In genomic region chr19:43560244-43560643, GRCm38 (mm10) we compare ENCODE assay signal across 19 mouse cellular contexts. TPM values are rescaled to one million over a fixed set of nuclear protein-coding genes. Genes with fewer than 3 reads are reported as not detected.
DNase-seq lines count a peak whose midpoint lies in the region; ATAC-seq and TF ChIP-seq lines count a peak whose summit lies in the region.
"Had no signal": no experiment of that assay in that cellular context is flagged by ENCODE, and none has a peak within 500 bp of the region (broad histone marks: within the 10 kb centered on the region; RNA-seq: fewer than 3 reads in every experiment).

No protein-coding gene starts in this region.

- no peak for ATAC-seq in intestine, embryonic 14.5 days (replicated peaks; ENCODE audit: low FRiP score, low TSS enrichment, low read depth)
- no peak for ATAC-seq in intestine, postnatal 0 days
- ATAC-seq in kidney, embryonic 16.5 days (ENCODE audit: low FRiP score, low TSS enrichment): no peak
- ATAC-seq: forebrain, postnatal 0 days had no signal

- peak overlapping the region; percentile 59; the same call in 1 of the 2 replicates for H3K27ac ChIP-seq in intestine, embryonic 14.5 days (ENCODE audit: low read depth)
- H3K27ac ChIP-seq in intestine, postnatal 0 days (ENCODE audit: low read depth, low read length): no peak overlapping the region
- H3K27ac ChIP-seq in embryonic fibroblast, embryonic 13.5 days (ENCODE audit: insufficient read depth, low read length): peak overlapping the region; percentile 55; the same call in 1 of the 2 replicates
- no peak overlapping the region for H3K27ac ChIP-seq in kidney, embryonic 16.5 days (ENCODE audit: low read length)
- H3K27ac ChIP-seq: embryonic facial prominence, embryonic 10.5 days; forebrain, embryonic 12.5 days; heart, embryonic 13.5 days; hindbrain, embryonic 15.5 days had no signal

- no peaks in the 10 kb centered on the region for H3K36me3 ChIP-seq in intestine, embryonic 14.5 days (ENCODE audit: control insufficient read depth, insufficient read depth, low read length)
- H3K36me3 ChIP-seq in intestine, postnatal 0 days (ENCODE audit: control insufficient read depth, insufficient read depth): no peaks in the 10 kb centered on the region
- H3K36me3 ChIP-seq in myocyte (ENCODE audit: control insufficient read depth, insufficient read depth): no peaks in the 10 kb centered on the region
- no peaks in the 10 kb centered on the region for H3K36me3 ChIP-seq in kidney, embryonic 16.5 days (ENCODE audit: insufficient read depth, low read length)
- H3K36me3 ChIP-seq: embryonic facial prominence, embryonic 10.5 days; forebrain, embryonic 12.5 days; heart, embryonic 13.5 days; hindbrain, embryonic 15.5 days had no signal

- H3K79me2 ChIP-seq in myocyte (ENCODE audit: control insufficient read depth, insufficient read depth): no peaks in the 10 kb centered on the region

- no peak for DNase-seq in intestine, embryonic 14.5 days (ENCODE audit: low spot score)
- no peak for DNase-seq in spleen, adult 12 weeks (ENCODE audit: low spot score)
- no peak for DNase-seq in kidney, adult 11 months
- DNase-seq: adrenal gland, adult 2 months; adrenal gland, postnatal 36 days; cerebellum, adult 2 months; cerebellum, postnatal 10 days; forebrain, postnatal 0 days; gastrocnemius, postnatal 14 days; heart, postnatal 36 days had no signal

- no peaks in the 10 kb centered on the region for H3K9me3 ChIP-seq in intestine, embryonic 14.5 days (ENCODE audit: control insufficient read depth, low read length)
- no peaks in the 10 kb centered on the region for H3K9me3 ChIP-seq in intestine, postnatal 0 days (ENCODE audit: control insufficient read depth)
- H3K9me3 ChIP-seq in kidney, embryonic 16.5 days (ENCODE audit: low read length): no peaks in the 10 kb centered on the region
- H3K9me3 ChIP-seq: embryonic facial prominence, embryonic 10.5 days; forebrain, embryonic 12.5 days; heart, embryonic 13.5 days; hindbrain, embryonic 15.5 days had no signal

- H3K4me2 ChIP-seq in intestine, embryonic 14.5 days (ENCODE audit: low read length): no peak overlapping the region
- no peak overlapping the region for H3K4me2 ChIP-seq in intestine, postnatal 0 days (replicated peaks; ENCODE audit: low read depth)
- peak overlapping the region; percentile 12 for H3K4me2 ChIP-seq in myocyte (ENCODE audit: low read depth)
- H3K4me2 ChIP-seq in kidney, embryonic 16.5 days (replicated peaks; ENCODE audit: low read depth, low read length): no peak overlapping the region
- H3K4me2 ChIP-seq: forebrain, embryonic 12.5 days; heart, embryonic 13.5 days; hindbrain, embryonic 15.5 days had no signal

- H3K4me1 ChIP-seq in intestine, embryonic 14.5 days (replicated peaks; ENCODE audit: control insufficient read depth, insufficient read depth, low read length): peaks cover 22% of the 10 kb centered on the region
- H3K4me1 ChIP-seq in intestine, postnatal 0 days (replicated peaks; ENCODE audit: control insufficient read depth, insufficient read depth, low read length): peaks cover 6% of the 10 kb centered on the region; the same call in 1 of the 2 replicates
- peaks cover 7% of the 10 kb centered on the region; the same call in 1 of the 2 replicates for H3K4me1 ChIP-seq in embryonic fibroblast, embryonic 13.5 days (ENCODE audit: control insufficient read depth, insufficient read depth, low read length)
- H3K4me1 ChIP-seq in kidney, embryonic 16.5 days (ENCODE audit: insufficient read depth, low read length): no peaks in the 10 kb centered on the region
- H3K4me1 ChIP-seq: forebrain, embryonic 12.5 days; heart, embryonic 13.5 days; hindbrain, embryonic 15.5 days had no signal

- no peak overlapping the region for H3K9ac ChIP-seq in intestine, embryonic 14.5 days (ENCODE audit: low read length)
- H3K9ac ChIP-seq in intestine, postnatal 0 days (ENCODE audit: low read depth, low read length): no peak overlapping the region
- H3K9ac ChIP-seq in kidney, embryonic 16.5 days (replicated peaks; ENCODE audit: low read length): no peak overlapping the region
- H3K9ac ChIP-seq: forebrain, embryonic 12.5 days; forebrain, postnatal 0 days; heart, embryonic 13.5 days; hindbrain, embryonic 15.5 days had no signal

- H3ac ChIP-seq in myocyte (ENCODE audit: control insufficient read depth, insufficient read length): no peak overlapping the region

- TF ChIP-seq POLR2A in embryonic fibroblast, embryonic 13.5 days (IDR thresholded peaks at IDR 0.05; ENCODE audit: low read depth, low read length): no peak
- TF ChIP-seq POLR2A in myocyte (IDR thresholded peaks at IDR 0.05; ENCODE audit: insufficient read length, low read depth): no peak

- no peak for TF ChIP-seq CTCF in intestine, postnatal 0 days (IDR thresholded peaks at IDR 0.05; ENCODE audit: low read depth)
- TF ChIP-seq CTCF in embryonic fibroblast, embryonic 13.5 days (IDR thresholded peaks at IDR 0.05; ENCODE audit: borderline replicate concordance, insufficient read depth, low read length): no peak

- no peaks in the 10 kb centered on the region for H3K27me3 ChIP-seq in intestine, embryonic 14.5 days (replicated peaks; ENCODE audit: control insufficient read depth, insufficient read depth, low read length)
- H3K27me3 ChIP-seq in intestine, postnatal 0 days (replicated peaks; ENCODE audit: control insufficient read depth, insufficient read depth, low read length): 0 out of 2 replicates have a peak, but pooled peaks cover 2% of the 10 kb centered on the region
- H3K27me3 ChIP-seq in myocyte (ENCODE audit: control insufficient read depth, insufficient read depth, insufficient read length): no peaks in the 10 kb centered on the region
- no peaks in the 10 kb centered on the region for H3K27me3 ChIP-seq in kidney, embryonic 16.5 days (ENCODE audit: insufficient read depth, low read length)
- H3K27me3 ChIP-seq: hindbrain, embryonic 15.5 days had no signal

- WGBS in intestine, embryonic 14.5 days: 79% methylated on average over 2 of the region's 2 CpGs
- WGBS in intestine, postnatal 0 days: 71% methylated on average over 2 of the region's 2 CpGs
- 80% methylated on average over 2 of the region's 2 CpGs for WGBS in kidney, embryonic 16.5 days

- no peak overlapping the region for H3K4me3 ChIP-seq in intestine, embryonic 14.5 days (ENCODE audit: low read depth, low read length)
- no peak overlapping the region for H3K4me3 ChIP-seq in intestine, postnatal 0 days (ENCODE audit: low read depth, low read length)
- H3K4me3 ChIP-seq in embryonic fibroblast, embryonic 13.5 days (ENCODE audit: insufficient read depth, low read length): no peak overlapping the region
- H3K4me3 ChIP-seq in myocyte: no peak overlapping the region
- no peak overlapping the region for H3K4me3 ChIP-seq in kidney, embryonic 16.5 days (ENCODE audit: low read length)
- H3K4me3 ChIP-seq: embryonic facial prominence, embryonic 10.5 days; forebrain, embryonic 12.5 days; heart, embryonic 13.5 days; hindbrain, embryonic 15.5 days had no signal

TF ChIP-seq in myocyte, 11 proteins besides CTCF, POLR2A, EP300 and RAD21:
- TF ChIP-seq TCF12 (IDR thresholded peaks at IDR 0.05; ENCODE audit: insufficient read depth, poor library complexity, severe bottlenecking): no peak
- TF ChIP-seq TCF3 (IDR thresholded peaks at IDR 0.05; ENCODE audit: insufficient read length, low read depth): no peak
- no peak for TF ChIP-seq POLR2AphosphoS2 (IDR thresholded peaks at IDR 0.05; ENCODE audit: insufficient read length, low read depth)
- no peak for TF ChIP-seq E2F4 (IDR thresholded peaks at IDR 0.05; ENCODE audit: insufficient read depth)
- no peak for TF ChIP-seq MYOG (IDR thresholded peaks at IDR 0.05; ENCODE audit: control insufficient read depth in 1 of 3, insufficient read depth in 1 of 3, insufficient read length in 2 of 3, low read depth in 2 of 3)
- no peak for TF ChIP-seq SRF (IDR thresholded peaks at IDR 0.05; ENCODE audit: control insufficient read depth, insufficient read length, low read depth)
- TF ChIP-seq USF1 (IDR thresholded peaks at IDR 0.05; ENCODE audit: low read depth): no peak
- TF ChIP-seq REST (IDR thresholded peaks at IDR 0.05; ENCODE audit: insufficient read depth, insufficient read length): no peak
- TF ChIP-seq MYOD1 (IDR thresholded peaks at IDR 0.05; ENCODE audit: control insufficient read depth in 1 of 3, insufficient read length in 2 of 3, low read depth in 2 of 3): no peak
- no peak for TF ChIP-seq MAX (IDR thresholded peaks at IDR 0.05; ENCODE audit: low read depth)
- no peak for TF ChIP-seq CEBPB (IDR thresholded peaks at IDR 0.05; ENCODE audit: insufficient read depth, poor library complexity, severe bottlenecking)

RNA-seq across cellular contexts. Expression of gene Got1, which starts 35.8 kb away (rescaled TPM):
- polyA plus RNA-seq in intestine, embryonic 14.5 days (2014; fragmentation: Nextera tagmentation; extraction: Ambion mirVana): 33.2 and 35.8 TPM in 2 replicates
- 82.3 and 85.0 TPM in 2 replicates for polyA plus RNA-seq in intestine, postnatal 0 days (2015; fragmentation: Nextera tagmentation; extraction: Ambion mirVana)
- 48.1 and 56.5 TPM in 2 replicates for polyA plus RNA-seq in embryonic fibroblast, embryonic 13.5 days (2011; ENCODE audit: insufficient read length, low read depth, missing spikeins)
- 196 TPM for polyA plus RNA-seq in myocyte (2012; fragmentation: generic; extraction: Trizol)
- polyA plus RNA-seq in kidney, embryonic 16.5 days (2015; fragmentation: Nextera tagmentation; extraction: Ambion mirVana): 65.9 and 69.1 TPM in 2 replicates

RNA-seq across cellular contexts. Expression of gene Nkx2-3, which starts 51.9 kb away (rescaled TPM):
- 82.3 and 83.9 TPM in 2 replicates for polyA plus RNA-seq in intestine, embryonic 14.5 days (2014; fragmentation: Nextera tagmentation; extraction: Ambion mirVana)
- polyA plus RNA-seq in intestine, postnatal 0 days (2015; fragmentation: Nextera tagmentation; extraction: Ambion mirVana): 54.3 and 56.9 TPM in 2 replicates
- polyA plus RNA-seq in embryonic fibroblast, embryonic 13.5 days (2011; ENCODE audit: insufficient read length, low read depth, missing spikeins): not detected in 2 replicates
- polyA plus RNA-seq in myocyte (2012; fragmentation: generic; extraction: Trizol): not detected
- 0.07 TPM in 1 of 2 replicates, not detected in the other for polyA plus RNA-seq in kidney, embryonic 16.5 days (2015; fragmentation: Nextera tagmentation; extraction: Ambion mirVana)
- polyA plus RNA-seq: adrenal gland, adult 2 months; cerebellum, adult 2 months; heart, embryonic 13.5 days; heart, postnatal 0 days had no signal

Comparison
In these comparisons a context has a peak if more than half of its experiments do, and no peak if none do; other contexts are left out.
1. H3K27ac ChIP-seq: peak in intestine, embryonic 14.5 days (single experiment) and embryonic fibroblast, embryonic 13.5 days (single experiment); none in intestine, postnatal 0 days (single experiment) and kidney, embryonic 16.5 days (single experiment).
2. RNA of gene Nkx2-3, which starts 51.9 kb away (polyA plus RNA-seq): 82.3 to 83.9 TPM in intestine, embryonic 14.5 days and 54.3 to 56.9 TPM in intestine, postnatal 0 days; 0.07 TPM in kidney, embryonic 16.5 days, not detected in embryonic fibroblast, embryonic 13.5 days and not detected in myocyte (single experiment); every median in the first group is over 10 times any median in the second.